Mouse (Mus musculus) bone marrow macrophage, adult 2 months (primary cell): ENCODE results near the gene Dnaja1.

ENCODE experiments used
- CTCF ChIP-seq: IDR thresholded peaks from 2 replicates; pipeline ENCODE4 v1.5.1; 2012; ENCODE audit warnings: low read depth, mild to moderate bottlenecking, low read length, moderate library complexity
- POLR2A ChIP-seq: IDR thresholded peaks from 2 replicates; pipeline ENCODE4 v1.6.1; 2012; ENCODE audit warnings: mild to moderate bottlenecking, low read depth, low read length, borderline replicate concordance

- TF ChIP-seq POLR2A (no peak), CTCF (no peak)
Observed at GRCm38 (mm10) chr4:40703710-40704275, 18.2 kb upstream of the Dnaja1 start.
